Mouse (Mus musculus) left cerebral cortex, adult 2 months (tissue): ENCODE measurements around the gene Egln2. TPM values are rescaled to one million over a fixed set of nuclear protein-coding genes. Genes with fewer than 3 reads are reported as not detected.

Experiments
- DNase-seq, 2 experiments: peaks; one replicate each; pipeline ENCODE4 v3.0.0; 2021 to 2022; ENCODE audit warnings: low spot score in 2 of 2, mixed read lengths in 1 of 2; ENCODE audit errors: extremely low spot score in 1 of 2
- H3K27ac ChIP-seq: fragments of 200-600 bp; 2 replicates; pipeline ENCODE4 v1.8.1; 2022
- H3K4me3 ChIP-seq: fragments of 200-600 bp; 2 replicates; pipeline ENCODE4 v1.8.1; 2022
- CTCF ChIP-seq: fragments of 200-600 bp; IDR thresholded peaks from 2 replicates; pipeline ENCODE4 v1.8.1; 2022; ENCODE audit warnings: antibody characterized with exemption, mild to moderate bottlenecking, moderate library complexity
- intact Hi-C: fragments of 180-260 bp; cut with DNase I; formaldehyde crosslinking; loops from one replicate; pipeline ENCODE4 v1.15.1; 2025
- total RNA-seq, 2 experiments: library from RNA; stranded (reverse); gene quantifications; 2 replicates each; pipeline ENCODE4 v1.2.3; 2021

Egln2 gene
- total RNA-seq, 2 experiments from 2014 or later, result 92.8 to 109 TPM

GRCm38 (mm10) chr7:27170981-27171380 lies 4.4 kb upstream of the Egln2 start:
- intact Hi-C loops, result no loop called here
- no peak for DNase-seq
- H3K4me3 ChIP-seq, result no peak overlapping the region
- H3K27ac ChIP-seq, result no peak overlapping the region
- TF ChIP-seq CTCF, result no peak

- DNase-seq, result no peak
- Histone ChIP-seq H3K4me3 (no peak overlapping the region), H3K27ac (no peak overlapping the region)
- no peak for TF ChIP-seq CTCF
- intact Hi-C loops, result no loop called here
Observed at GRCm38 (mm10) chr7:27168371-27168770, 1.8 kb upstream of the Egln2 start.

- intact Hi-C loops, result loop anchor here (1.0 to 2.0 kb wide), 3 partner anchors 11 to 61 kb away; partner anchors contain the start of genes BC024978, Itpkc and Rab4b
- Histone ChIP-seq H3K27ac (peak overlapping the region; percentile 98), H3K4me3 (peak overlapping the region; percentile 71)
- no peak for TF ChIP-seq CTCF
- no peak for DNase-seq
Observed at GRCm38 (mm10) chr7:27167475-27168094, 983 bp upstream of the Egln2 start.

DNA sequence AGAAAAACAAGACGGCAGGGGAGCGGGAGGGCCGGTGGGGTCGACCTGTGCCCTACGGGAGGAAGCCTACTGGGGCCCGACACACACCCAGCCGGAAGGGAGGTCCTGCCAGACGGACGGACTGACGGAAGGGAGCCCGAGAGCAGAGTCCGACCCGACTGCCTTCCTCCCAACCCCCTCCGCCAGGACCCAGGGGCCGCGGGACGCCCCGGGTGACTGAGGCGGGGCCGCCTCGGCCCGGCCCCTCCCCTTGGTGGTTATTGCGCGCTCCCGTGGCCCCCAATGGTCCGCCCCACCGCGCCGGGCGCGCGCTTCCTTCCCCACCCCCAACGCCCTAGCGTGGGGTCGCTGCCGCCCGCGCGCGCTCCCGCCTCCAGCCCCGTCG lies 381 bp downstream of the Egln2 start:
- peak overlapping the region; percentile 71 for H3K4me3 ChIP-seq
- H3K27ac ChIP-seq, result peak overlapping the region; percentile 98
- no peak for TF ChIP-seq CTCF
- intact Hi-C loops, result loop anchor here (2.0 kb wide), 2 partner anchors 29 to 63 kb away; partner anchors contain the start of genes BC024978 and Itpkc
- DNase-seq, result peak; percentile 74 to 81

GRCm38 (mm10) chr7:27165696-27166095 lies 906 bp downstream of the Egln2 start:
- intact Hi-C loops, result loop anchor here (2.0 kb wide), 2 partner anchors 29 to 63 kb away; partner anchors contain the start of genes BC024978 and Itpkc
- peak overlapping the region; percentile 71 for H3K4me3 ChIP-seq
- H3K27ac ChIP-seq, result peak overlapping the region; percentile 98
- TF ChIP-seq CTCF, result no peak
- DNase-seq, result no peak

DNA sequence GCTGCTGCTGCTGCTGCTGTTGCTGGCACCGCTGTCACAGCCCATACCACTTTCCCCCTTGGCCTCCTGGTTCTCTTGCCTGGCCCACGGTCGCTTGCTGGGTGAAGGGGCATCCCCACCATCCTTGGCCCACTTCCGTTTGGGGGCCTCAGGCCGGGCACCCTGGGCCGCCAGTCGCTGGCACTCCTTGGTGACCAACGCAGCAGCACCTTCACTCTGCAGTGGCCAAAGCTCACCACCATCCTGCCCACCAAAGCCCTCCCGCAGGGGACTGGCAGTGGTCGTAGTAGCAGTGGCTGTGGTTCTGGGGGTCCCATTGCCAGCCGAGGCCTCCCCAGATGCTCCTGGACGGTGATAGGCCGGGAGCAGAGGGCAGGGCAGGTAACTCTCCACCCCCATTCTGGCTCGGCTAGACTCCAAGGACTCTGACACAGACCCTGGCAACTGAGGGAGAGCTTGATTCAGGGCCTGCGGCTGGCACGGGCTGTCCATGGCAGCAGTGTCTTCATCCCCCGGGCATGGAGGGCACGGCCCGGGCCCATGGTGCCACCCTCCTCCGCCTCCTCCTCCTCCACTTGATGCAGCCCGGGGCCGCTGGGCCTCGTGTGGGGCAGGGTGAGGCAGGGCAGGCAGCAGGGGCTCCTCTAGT lies 1.5 kb downstream of the Egln2 start:
- Histone ChIP-seq H3K4me3 (peak overlapping the region; percentile 71), H3K27ac (peak overlapping the region; percentile 98)
- DNase-seq, result no peak
- no peak for TF ChIP-seq CTCF
- intact Hi-C loops, result no loop called here

- DNase-seq, result no peak
- peak overlapping the region; percentile 98 for H3K27ac ChIP-seq
- H3K4me3 ChIP-seq, result peak overlapping the region; percentile 71
- TF ChIP-seq CTCF, result no peak
- intact Hi-C loops, result no loop called here
Observed at GRCm38 (mm10) chr7:27164112-27164947, 2.3 kb downstream of the Egln2 start.

DNA sequence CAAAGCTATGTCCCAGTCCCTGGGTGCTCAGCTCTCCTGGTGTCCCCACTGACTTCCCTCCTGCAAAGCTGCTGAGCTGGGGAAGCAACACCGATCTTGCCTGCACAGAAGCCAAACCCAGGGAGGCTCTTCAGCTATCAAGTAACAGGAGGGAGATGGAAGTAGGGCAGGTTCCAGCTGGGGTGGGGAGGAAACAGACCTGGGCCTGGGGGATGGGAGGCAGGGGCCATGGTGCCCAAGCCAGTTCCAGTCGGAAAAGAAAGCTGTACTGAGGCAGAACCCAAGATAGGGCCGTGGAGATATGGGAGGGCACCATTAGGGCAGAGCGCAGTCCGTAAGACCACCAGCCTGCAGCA lies 3.2 kb downstream of the Egln2 start:
- intact Hi-C loops, result no loop called here
- H3K4me3 ChIP-seq, result peak overlapping the region; percentile 71
- peak overlapping the region; percentile 98; the same call in 1 of the 2 replicates for H3K27ac ChIP-seq

DNA sequence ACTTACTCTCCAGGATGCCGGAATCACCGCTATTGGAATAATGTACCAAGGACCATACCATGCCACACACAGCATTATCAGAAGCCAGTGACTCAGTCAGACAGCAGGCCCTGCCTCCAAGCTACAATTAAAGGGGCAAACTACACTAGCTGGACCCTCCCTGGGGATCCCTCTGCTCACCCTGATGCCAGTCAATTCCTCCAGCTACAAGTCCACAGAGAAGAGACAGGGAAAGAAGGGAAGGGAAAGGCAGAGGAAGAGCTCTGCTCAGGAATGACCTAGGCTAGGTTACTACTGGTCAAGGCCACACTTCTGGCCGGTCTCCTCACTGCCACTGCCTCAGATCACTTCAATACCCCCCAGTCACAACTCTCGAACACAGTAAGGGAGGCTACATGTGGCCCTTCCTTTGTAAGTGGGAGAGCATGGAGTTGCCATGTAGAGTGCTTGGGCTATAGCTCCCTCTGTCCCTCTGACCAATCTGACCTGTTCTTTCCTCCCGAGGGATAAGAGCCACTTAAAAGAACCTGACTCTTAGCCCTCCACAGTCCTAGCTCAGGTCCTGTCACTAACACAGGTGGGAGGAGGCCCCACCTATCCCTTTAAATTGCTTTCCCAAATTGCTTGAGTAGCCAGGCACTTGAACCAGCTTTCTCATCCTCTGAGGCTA lies 3.7 kb downstream of the Egln2 start:
- no peak for TF ChIP-seq CTCF
- intact Hi-C loops, result no loop called here
- DNase-seq, result no peak
- H3K27ac ChIP-seq, result no peak overlapping the region
- peak overlapping the region; percentile 71; the same call in 1 of the 2 replicates for H3K4me3 ChIP-seq

More for the DNA sequence above, 3.2 kb downstream of the Egln2 start:
- no peak for TF ChIP-seq CTCF
- DNase-seq, result no peak

GRCm38 (mm10) chr7:27161744-27162143 lies 4.9 kb downstream of the Egln2 start:
- no peak for TF ChIP-seq CTCF
- intact Hi-C loops, result no loop called here
- Histone ChIP-seq H3K4me3 (no peak overlapping the region), H3K27ac (no peak overlapping the region)
- DNase-seq, result no peak

GRCm38 (mm10) chr7:27160921-27161320 lies 5.7 kb downstream of the Egln2 start:
- H3K27ac ChIP-seq, result no peak overlapping the region
- intact Hi-C loops, result no loop called here
- peak in 1 of 2 experiments; percentile 8 for DNase-seq
- no peak overlapping the region for H3K4me3 ChIP-seq
- TF ChIP-seq CTCF, result no peak
